ENCODE assay signal across 8 mouse cellular contexts in the genomic region with DNA sequence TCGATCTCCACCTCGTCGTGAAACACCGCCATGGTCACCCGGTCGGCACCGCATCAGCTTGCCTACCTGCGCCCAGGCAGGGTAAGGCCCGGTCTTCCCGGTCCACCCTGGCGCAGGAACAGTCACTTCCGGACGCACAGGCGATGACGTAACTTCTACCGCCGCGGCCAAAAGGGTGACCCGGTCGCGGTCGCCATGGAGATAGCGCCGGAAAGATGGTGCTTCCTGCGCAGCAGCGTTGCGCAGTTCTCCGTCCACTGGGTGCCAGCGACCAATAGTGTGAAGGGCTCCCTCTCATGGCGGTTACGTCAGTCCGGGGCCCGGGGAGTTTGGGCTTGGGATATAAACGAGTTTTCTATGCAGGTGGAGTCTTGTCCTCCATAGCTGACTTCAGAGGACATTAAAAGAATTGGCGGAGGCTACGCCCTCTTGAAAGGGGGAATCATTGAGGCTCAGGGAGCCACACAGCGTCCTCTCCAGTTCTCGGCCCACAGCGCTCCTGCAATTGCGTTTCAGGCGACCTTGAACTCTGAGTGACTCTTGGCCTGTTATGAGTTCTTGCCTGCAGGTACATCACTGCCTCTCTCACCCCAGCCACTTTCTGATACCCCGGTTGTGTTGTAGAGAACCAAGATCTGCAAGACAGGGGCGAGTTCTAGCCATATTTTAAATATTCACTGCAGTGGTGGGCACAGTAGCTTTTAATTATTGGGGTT. TPM values are rescaled to one million over a fixed set of nuclear protein-coding genes. Genes with fewer than 3 reads are reported as not detected.
DNase-seq lines count a peak whose midpoint lies in the region; ATAC-seq and TF ChIP-seq lines count a peak whose summit lies in the region.

Dph3 (minus strand) TSS at position 244 of the 716 bp plus-strand sequence.

- H3K4me3 ChIP-seq in CH12.LX (replicated peaks in 1 of 3; ENCODE audit: low read depth in 2 of 3, low read length in 2 of 3, poor library complexity in 1 of 3): peak within 1 kb of the TSS; percentile 68 to 94 (median 73)
- peak within 1 kb of the TSS; percentile 46 for H3K4me3 ChIP-seq in forebrain, embryonic 11.5 days (ENCODE audit: low read depth, low read length)
- peak within 1 kb of the TSS; percentile 73 for H3K4me3 ChIP-seq in heart, embryonic 16.5 days (ENCODE audit: low read length)
- peak within 1 kb of the TSS; percentile 78 for H3K4me3 ChIP-seq in liver, embryonic 15.5 days (replicated peaks)
- peak within 1 kb of the TSS; percentile 55 for H3K4me3 ChIP-seq in neural tube, embryonic 12.5 days

- peak within 1 kb of the TSS; percentile 73 for H3K9ac ChIP-seq in CH12.LX (ENCODE audit: insufficient read depth, low read depth)
- peak within 1 kb of the TSS; percentile 60 for H3K9ac ChIP-seq in forebrain, embryonic 11.5 days (ENCODE audit: low read length)
- peak within 1 kb of the TSS; percentile 80 for H3K9ac ChIP-seq in heart, embryonic 16.5 days (ENCODE audit: low read length)
- H3K9ac ChIP-seq in liver, embryonic 15.5 days: peak within 1 kb of the TSS; percentile 72
- peak within 1 kb of the TSS; percentile 65 for H3K9ac ChIP-seq in neural tube, embryonic 12.5 days

- H3K4me1 ChIP-seq in CH12.LX (ENCODE audit: control insufficient read depth in 1 of 2, insufficient read depth in 2 of 2): peaks cover 0 to 31% of the 10 kb centered on the region in 2 experiments; a peak in 2 of 4 replicates
- no peaks in the 10 kb centered on the region for H3K4me1 ChIP-seq in forebrain, embryonic 11.5 days (replicated peaks; ENCODE audit: control insufficient read depth, insufficient read depth, low read length)
- H3K4me1 ChIP-seq in heart, embryonic 16.5 days (ENCODE audit: control insufficient read depth, insufficient read depth, low read length): peaks cover 11% of the 10 kb centered on the region
- peaks cover 24% of the 10 kb centered on the region for H3K4me1 ChIP-seq in liver, embryonic 15.5 days (replicated peaks)
- H3K4me1 ChIP-seq in neural tube, embryonic 12.5 days: peaks cover 16% of the 10 kb centered on the region

- TF ChIP-seq POLR2A in CH12.LX (IDR thresholded peaks at IDR 0.05; ENCODE audit: low read depth, low read length): peak; percentile 87

- WGBS in forebrain, embryonic 11.5 days: under 1% methylated on average over 43 of the region's 43 CpGs
- under 1% methylated on average over 43 of the region's 43 CpGs for WGBS in heart, embryonic 16.5 days
- 0% methylated on average over 43 of the region's 43 CpGs for WGBS in liver, embryonic 15.5 days (ENCODE audit: insufficient replicate concordance)
- under 1% methylated on average over 43 of the region's 43 CpGs for WGBS in neural tube, embryonic 12.5 days

- peaks cover 2% of the 10 kb centered on the region for H3K9me3 ChIP-seq in CH12.LX (replicated peaks; ENCODE audit: low read length)
- no peaks in the 10 kb centered on the region for H3K9me3 ChIP-seq in forebrain, embryonic 11.5 days (ENCODE audit: control insufficient read depth, low read length)
- H3K9me3 ChIP-seq in heart, embryonic 16.5 days (replicated peaks; ENCODE audit: control insufficient read depth, low read length): no peaks in the 10 kb centered on the region
- no peaks in the 10 kb centered on the region for H3K9me3 ChIP-seq in liver, embryonic 15.5 days (replicated peaks)
- no peaks in the 10 kb centered on the region for H3K9me3 ChIP-seq in neural tube, embryonic 12.5 days

- H3K36me3 ChIP-seq in CH12.LX (replicated peaks in 1 of 2; ENCODE audit: control insufficient read depth in 1 of 2, insufficient read depth in 1 of 2, low read length in 1 of 2): peaks cover 13 to 45% of the 10 kb centered on the region in 2 experiments
- peaks cover 11% of the 10 kb centered on the region; the same call in 1 of the 2 replicates for H3K36me3 ChIP-seq in forebrain, embryonic 11.5 days (ENCODE audit: control insufficient read depth, insufficient read depth, low read length)
- H3K36me3 ChIP-seq in heart, embryonic 16.5 days (ENCODE audit: control insufficient read depth, insufficient read depth): peaks cover 16% of the 10 kb centered on the region
- peaks cover 18% of the 10 kb centered on the region for H3K36me3 ChIP-seq in liver, embryonic 15.5 days (replicated peaks)
- H3K36me3 ChIP-seq in neural tube, embryonic 12.5 days: peaks cover 24% of the 10 kb centered on the region

- peak within 1 kb of the TSS; percentile 99 for H3K4me2 ChIP-seq in CH12.LX (ENCODE audit: insufficient read depth, low read depth, poor library complexity, severe bottlenecking)
- H3K4me2 ChIP-seq in forebrain, embryonic 11.5 days (ENCODE audit: low read depth, low read length, severe bottlenecking): peak within 1 kb of the TSS; percentile 57
- H3K4me2 ChIP-seq in heart, embryonic 16.5 days (ENCODE audit: low read depth, low read length): peak within 1 kb of the TSS; percentile 87
- H3K4me2 ChIP-seq in liver, embryonic 15.5 days: peak within 1 kb of the TSS; percentile 78
- H3K4me2 ChIP-seq in neural tube, embryonic 12.5 days (replicated peaks): peak within 1 kb of the TSS; percentile 73

- dilution Hi-C loops in CH12.LX (cut with MboI; ENCODE audit: extremely low pct_ligation_motif_present, extremely low pct_unique_long_range_greater_than_20kb, low sequenced_read_pairs): no loop called here

- H3K27me3 ChIP-seq in CH12.LX (replicated peaks): no peaks in the 10 kb centered on the region
- no peaks in the 10 kb centered on the region for H3K27me3 ChIP-seq in forebrain, embryonic 11.5 days (ENCODE audit: control insufficient read depth, insufficient read depth, low read length)
- no peaks in the 10 kb centered on the region for H3K27me3 ChIP-seq in heart, embryonic 16.5 days (ENCODE audit: control insufficient read depth, insufficient read depth, low read length)
- H3K27me3 ChIP-seq in liver, embryonic 15.5 days: no peaks in the 10 kb centered on the region
- H3K27me3 ChIP-seq in neural tube, embryonic 12.5 days (replicated peaks): no peaks in the 10 kb centered on the region

- ATAC-seq in forebrain, embryonic 11.5 days (replicated peaks; ENCODE audit: low FRiP score): peak; percentile 98
- ATAC-seq in heart, embryonic 16.5 days (replicated peaks; ENCODE audit: extremely low read depth, insufficient read depth, low FRiP score): peak; percentile 96
- ATAC-seq in liver, embryonic 15.5 days (ENCODE audit: insufficient read depth): peak; percentile 97
- ATAC-seq in neural tube, embryonic 12.5 days (ENCODE audit: low FRiP score, low read depth): peak; percentile 97

- in situ Hi-C loops in CH12.LX (cut with MboI; ENCODE audit: low pct_ligation_motif_present, low pct_unique_long_range_greater_than_20kb, low sequenced_read_pairs): loop anchor here (5.0 to 10.0 kb wide), 2 partner anchors 293 to 431 kb away; no protein-coding TSS in a partner anchor

- 0 out of 4 replicates have a peak, but pooled peaks of 1 of the 2 experiments have one; percentile 5 for TF ChIP-seq CTCF in CH12.LX (conservative IDR thresholded peaks at IDR 0.05 in 1 of 2, IDR thresholded peaks at IDR 0.05 in 1 of 2; ENCODE audit: low read depth in 2 of 2, low read length in 2 of 2)

- no peak for TF ChIP-seq RAD21 in CH12.LX (IDR thresholded peaks at IDR 0.05; ENCODE audit: low read depth, low read length)

- TF ChIP-seq EP300 in CH12.LX (IDR thresholded peaks at IDR 0.05; ENCODE audit: low read length): no peak

- H3K79me2 ChIP-seq in CH12.LX (replicated peaks; ENCODE audit: control insufficient read depth, extremely low read depth, insufficient read depth, poor library complexity, severe bottlenecking): peaks cover 26% of the 10 kb centered on the region

- peak; percentile 99 for DNase-seq in CH12.LX (ENCODE audit: extremely low read depth)
- DNase-seq in c-Kit-positive CD71-positive TER-119-negative erythroid progenitor cells, embryonic 14.5 days (ENCODE audit: low read depth): peak; percentile 98
- DNase-seq in forebrain, embryonic 11.5 days (ENCODE audit: low spot score): peak; percentile 99
- peak; percentile 99 to 100 for DNase-seq in kidney, postnatal 36 days
- DNase-seq in telencephalon, adult 2 months (ENCODE audit: low read depth, low spot score): peak; percentile 96

- H3K27ac ChIP-seq in CH12.LX (ENCODE audit: insufficient read depth, low read depth): peak within 1 kb of the TSS; percentile 61
- peak within 1 kb of the TSS; percentile 60; the same call in 1 of the 2 replicates for H3K27ac ChIP-seq in forebrain, embryonic 11.5 days (ENCODE audit: low read depth, low read length)
- H3K27ac ChIP-seq in heart, embryonic 16.5 days (ENCODE audit: low read length): peak within 1 kb of the TSS; percentile 89
- peak within 1 kb of the TSS; percentile 94 for H3K27ac ChIP-seq in liver, embryonic 15.5 days (replicated peaks)
- H3K27ac ChIP-seq in neural tube, embryonic 12.5 days: no peak within 1 kb of the TSS

TF ChIP-seq in CH12.LX, 34 proteins besides CTCF, POLR2A, EP300 and RAD21 (continues in another document):
- TF ChIP-seq KAT2A (IDR thresholded peaks at IDR 0.05; ENCODE audit: insufficient replicate concordance, low read length) (peak; percentile 74; the same call in 1 of the 2 replicates), SMC3 (IDR thresholded peaks at IDR 0.05; ENCODE audit: low read depth, low read length) (no peak), PAX5 (IDR thresholded peaks at IDR 0.05; ENCODE audit: low read length) (no peak), USF2 (conservative IDR thresholded peaks at IDR 0.05; ENCODE audit: low read depth, low read length) (no peak), MXI1 (IDR thresholded peaks at IDR 0.05; ENCODE audit: low read depth, low read length) (peak; percentile 87), MYC (IDR thresholded peaks at IDR 0.05; ENCODE audit: low read depth, low read length) (0 out of 2 replicates have a peak, but pooled peaks have one; percentile 39), POLR2AphosphoS2 (IDR thresholded peaks at IDR 0.05; ENCODE audit: low read depth, low read length) (peak; percentile 77), TCF12 (IDR thresholded peaks at IDR 0.05; ENCODE audit: low read depth, low read length) (peak; percentile 11), TBP (conservative IDR thresholded peaks at IDR 0.05; ENCODE audit: low read depth, low read length) (peak; percentile 90), SIN3A (IDR thresholded peaks at IDR 0.05; ENCODE audit: low read length) (peak; percentile 87), ZNF384 (IDR thresholded peaks at IDR 0.05; ENCODE audit: low read depth, low read length) (no peak), IRF4 (IDR thresholded peaks at IDR 0.05; ENCODE audit: low read depth, low read length) (peak; percentile 84), NRF1 (IDR thresholded peaks at IDR 0.05; ENCODE audit: low read depth, low read length) (peak; percentile 86), ZC3H11A (IDR thresholded peaks at IDR 0.05; ENCODE audit: low read depth, low read length) (no peak)

RNA-seq across cellular contexts. Expression of gene Dph3, which starts in this region (rescaled TPM):
- total RNA-seq in CH12.LX (2012; rRNA removed) (75.7 and 84.1 TPM in 2 replicates), CH12.LX (2014; rRNA removed) (125 and 137 TPM in 2 replicates)
- 92.9 and 94.2 TPM in 2 replicates for polyA plus RNA-seq in CH12.LX (2012; ENCODE audit: insufficient read length, low read depth)
- polyA plus RNA-seq in forebrain, embryonic 11.5 days (2014; fragmentation: Nextera tagmentation; extraction: Ambion mirVana): 97.7 and 99.9 TPM in 2 replicates
- polyA plus RNA-seq in heart, embryonic 16.5 days (2015; fragmentation: Nextera tagmentation; extraction: Ambion mirVana): 71.6 and 73.3 TPM in 2 replicates
- polyA plus RNA-seq in liver, embryonic 15.5 days (2015; fragmentation: Nextera tagmentation; extraction: Ambion mirVana): 58.9 and 66.2 TPM in 2 replicates
- 72.7 and 78.0 TPM in 2 replicates for polyA plus RNA-seq in neural tube, embryonic 12.5 days (2016; fragmentation: Nextera tagmentation; extraction: Ambion mirVana)
